Mouse (Mus musculus) gastrocnemius, postnatal 14 days (tissue): Measurements from ENCODE around the gene Gng13. TPM values are rescaled to one million over a fixed set of nuclear protein-coding genes. Genes with fewer than 3 reads are reported as not detected.

Source experiments
- DNase-seq: peaks from one replicate; pipeline ENCODE4 v3.0.0; 2021; ENCODE audit warnings: mixed read lengths
- intact Hi-C: fragments of 180-260 bp; cut with DNase I; formaldehyde crosslinking; loops from one replicate; pipeline ENCODE4 v1.15.1; 2025; ENCODE audit warnings: low total_unique reads
- long read RNA-seq, 2 experiments: library from polyadenylated mRNA; stranded (forward); transcript quantifications; one replicate each; pipeline ENCODE4 v2.0.0; 2021
- total RNA-seq, 2 experiments: library from RNA; stranded (reverse); gene quantifications; 2 replicates each; pipeline ENCODE4 v1.2.3; 2021

Gene Gng13
- not detected for total RNA-seq
- long read RNA-seq, experiment 1, result 0 reads
- long read RNA-seq, experiment 2, partial matches to known transcripts, result 0 of 1 reads
- long read RNA-seq, experiment 2, other reads (novel, unspliced or antisense), result 0 of 1 reads

GRCm38 (mm10) chr17:25716711-25717637 lies at the start of gene Gng13:
Gene Gng13 (plus strand): TSS chr17:25717171.
- no peak for DNase-seq
- intact Hi-C loops, result no loop called here

DNA sequence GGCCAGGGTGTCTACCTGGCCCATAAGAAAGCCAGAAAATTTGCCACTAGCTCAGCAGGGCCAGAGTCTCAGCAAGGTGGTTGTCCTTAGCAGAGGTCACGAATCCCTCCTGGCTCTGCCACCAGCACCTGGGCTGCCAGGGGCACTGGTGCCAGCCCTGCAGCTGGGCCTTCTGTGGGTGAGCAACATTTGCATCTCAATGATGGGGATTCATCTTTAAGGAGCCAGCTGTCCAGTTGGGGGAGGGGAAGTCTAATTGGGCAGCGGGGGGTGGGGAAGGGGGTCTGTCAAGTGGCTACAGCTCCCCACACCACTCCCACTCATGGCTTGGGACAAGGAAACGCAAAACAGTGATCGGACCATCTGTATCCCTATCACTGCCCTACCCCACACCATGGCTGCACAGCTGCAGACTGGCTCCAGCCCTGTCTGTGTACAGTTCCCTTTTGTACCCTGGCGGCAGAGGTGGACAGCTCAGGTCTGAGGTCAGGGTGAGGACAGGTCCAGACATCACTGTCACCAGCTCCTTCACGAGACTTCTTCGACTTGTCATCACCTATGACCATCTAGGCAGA lies 48.4 kb upstream of the Gng13 start:
- no peak for DNase-seq
- intact Hi-C loops, result no loop called here

GRCm38 (mm10) chr17:25672982-25673381 lies 44.0 kb upstream of the Gng13 start:
- intact Hi-C loops, result no loop called here
- DNase-seq, result no peak

DNA sequence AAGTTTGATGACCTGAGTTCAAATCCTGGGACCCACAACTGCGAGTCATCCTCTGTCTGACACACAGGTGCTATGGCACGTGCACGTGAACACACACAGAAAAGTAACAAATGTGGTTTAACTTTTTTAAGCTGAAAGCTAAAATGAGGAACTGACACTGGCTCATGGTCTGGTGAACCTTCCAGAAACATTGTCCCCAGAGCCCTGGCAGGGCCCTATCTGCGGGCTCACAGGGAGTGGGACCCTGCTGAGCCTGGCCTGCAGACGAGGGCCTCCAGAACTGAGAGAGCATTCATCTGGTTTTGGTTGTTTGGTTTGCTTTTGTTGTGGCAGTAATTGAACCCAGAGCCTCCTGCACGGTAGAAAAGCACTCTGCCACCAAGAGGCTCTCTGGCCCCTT lies 39.0 kb upstream of the Gng13 start:
- no peak for DNase-seq
- intact Hi-C loops, result no loop called here

GRCm38 (mm10) chr17:25679818-25680217 lies 37.2 kb upstream of the Gng13 start:
- intact Hi-C loops, result no loop called here
- no peak for DNase-seq

DNA sequence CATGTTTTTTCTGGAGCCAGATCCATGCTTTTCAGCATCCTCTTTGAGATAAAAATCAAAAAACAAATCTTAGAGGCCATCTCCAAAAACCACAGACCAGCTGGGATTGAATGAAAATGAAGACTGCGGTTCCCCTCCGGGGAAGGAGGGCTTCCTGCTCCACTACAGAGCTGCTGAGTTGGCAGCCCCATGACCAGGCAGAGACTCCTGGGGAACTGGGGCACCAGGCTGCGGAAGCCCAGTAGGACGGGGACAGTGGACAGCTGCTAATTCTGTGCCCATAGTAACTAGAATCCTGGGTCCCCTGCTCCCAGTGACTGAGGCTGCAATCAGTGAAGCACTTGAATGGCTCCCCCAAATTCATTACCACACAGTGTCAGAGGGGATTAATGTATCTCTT lies 35.3 kb upstream of the Gng13 start:
- no peak for DNase-seq
- intact Hi-C loops, result no loop called here

GRCm38 (mm10) chr17:25686323-25686722 lies 30.6 kb upstream of the Gng13 start:
- no peak for DNase-seq

DNA sequence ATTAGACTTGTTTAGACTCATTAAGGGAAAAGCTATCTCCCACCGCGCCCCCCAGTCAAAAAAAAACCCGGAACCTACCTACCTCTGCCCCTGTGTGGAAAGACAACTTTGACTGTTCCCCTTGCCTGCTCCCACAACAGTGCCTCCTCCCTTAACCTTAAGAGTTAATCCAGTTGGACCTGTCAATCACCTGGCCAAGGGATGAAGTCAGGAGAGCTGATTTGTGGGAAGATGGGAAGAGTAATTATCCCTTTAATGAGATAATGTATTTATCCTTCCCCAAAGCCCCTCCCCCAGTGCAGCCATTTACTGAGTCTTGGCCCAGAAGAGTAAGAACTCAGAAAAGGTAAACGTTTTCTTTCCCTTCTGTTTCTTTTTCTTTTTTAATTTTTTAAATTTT lies 28.0 kb upstream of the Gng13 start:
- intact Hi-C loops, result no loop called here
- DNase-seq, result no peak

More at GRCm38 (mm10) chr17:25686323-25686722, 30.6 kb upstream of the Gng13 start:
- intact Hi-C loops, result no loop called here

- intact Hi-C loops, result loop anchor here (2.0 to 10.0 kb wide), 3 partner anchors 129 to 291 kb away; no protein-coding TSS in a partner anchor
These were observed 20.7 kb upstream of the Gng13 start for GRCm38 (mm10) chr17:25696263-25696662.

GRCm38 (mm10) chr17:25698446-25698845 lies 18.5 kb upstream of the Gng13 start:
- intact Hi-C loops, result loop anchor here (5.0 to 10.0 kb wide), 2 partner anchors 131 to 294 kb away; no protein-coding TSS in a partner anchor
- DNase-seq, result peak; percentile 69

More at GRCm38 (mm10) chr17:25696263-25696662, 20.7 kb upstream of the Gng13 start:
- DNase-seq, result no peak

GRCm38 (mm10) chr17:25700863-25701496 lies 16.0 kb upstream of the Gng13 start:
- DNase-seq, result no peak
- intact Hi-C loops, result no loop called here

DNA sequence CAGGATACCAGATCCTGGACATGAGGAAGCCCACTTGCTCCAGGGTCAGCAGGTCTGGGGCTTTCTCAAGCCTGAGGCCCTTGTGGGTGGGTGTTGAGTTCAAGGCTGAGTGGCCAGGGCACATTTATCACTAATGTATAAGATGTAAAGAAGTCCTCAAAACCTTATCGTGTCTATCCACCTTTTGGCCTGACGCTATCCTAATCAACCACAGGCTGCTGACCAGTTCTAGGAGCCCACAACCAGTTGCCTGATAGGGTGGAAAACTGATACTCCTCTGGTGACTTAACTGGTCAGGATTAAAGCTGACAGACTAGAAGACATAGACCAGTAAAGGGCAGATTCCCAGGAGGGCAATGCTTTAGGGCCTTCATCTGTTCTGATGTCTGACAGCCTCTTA lies 7.0 kb upstream of the Gng13 start:
- intact Hi-C loops, result no loop called here
- DNase-seq, result no peak

- DNase-seq, result no peak
These were observed 5.8 kb upstream of the Gng13 start for GRCm38 (mm10) chr17:25711136-25711535.

GRCm38 (mm10) chr17:25715627-25716026 lies 1.3 kb upstream of the Gng13 start:
- intact Hi-C loops, result no loop called here
- DNase-seq, result no peak

More at GRCm38 (mm10) chr17:25711136-25711535, 5.8 kb upstream of the Gng13 start:
- intact Hi-C loops, result no loop called here

DNA sequence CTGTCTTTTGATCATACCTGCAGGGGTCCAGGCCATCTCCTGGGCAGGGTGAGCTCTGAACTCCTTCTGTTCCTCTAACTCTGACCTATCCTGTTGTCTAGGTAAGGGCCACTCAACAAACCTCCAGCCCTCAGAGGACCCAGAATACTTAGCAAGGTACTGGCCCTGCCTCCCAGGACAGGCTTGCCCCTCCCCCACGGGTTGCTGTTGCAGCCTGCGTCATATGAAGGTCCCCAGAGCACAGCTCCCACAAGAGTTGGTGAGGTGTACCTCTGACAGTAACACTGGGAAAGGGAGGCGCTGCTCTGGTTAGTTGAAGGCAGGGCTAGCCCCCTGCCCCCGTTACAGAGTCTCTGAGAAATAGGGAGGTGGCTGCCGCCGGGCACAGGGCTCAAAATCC lies 841 bp upstream of the Gng13 start:
- intact Hi-C loops, result no loop called here
- no peak for DNase-seq

DNA sequence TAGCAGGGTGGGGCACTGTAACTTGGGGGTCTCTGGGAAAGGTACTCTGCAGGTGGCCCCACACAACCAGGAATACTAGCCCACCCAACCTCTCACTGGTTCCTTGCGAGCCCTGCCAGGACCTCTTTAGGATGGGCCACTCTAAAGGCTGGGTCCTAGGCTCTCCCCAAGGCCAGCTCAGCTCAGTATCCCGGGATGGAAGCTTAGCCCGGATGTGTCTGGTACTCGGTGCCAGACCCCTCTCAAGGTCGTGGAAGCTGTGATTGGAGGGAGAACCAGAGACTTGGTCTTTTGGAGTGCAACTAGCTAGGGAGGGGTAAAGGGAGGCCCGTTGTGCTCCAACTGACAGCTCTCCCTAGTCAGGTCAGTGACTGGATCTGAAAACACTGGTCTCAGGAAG lies 720 bp downstream of the Gng13 start:
- intact Hi-C loops, result no loop called here
- DNase-seq, result no peak

- no peak for DNase-seq
- intact Hi-C loops, result no loop called here
These were observed 4.5 kb downstream of the Gng13 start for GRCm38 (mm10) chr17:25721476-25721875.

DNA sequence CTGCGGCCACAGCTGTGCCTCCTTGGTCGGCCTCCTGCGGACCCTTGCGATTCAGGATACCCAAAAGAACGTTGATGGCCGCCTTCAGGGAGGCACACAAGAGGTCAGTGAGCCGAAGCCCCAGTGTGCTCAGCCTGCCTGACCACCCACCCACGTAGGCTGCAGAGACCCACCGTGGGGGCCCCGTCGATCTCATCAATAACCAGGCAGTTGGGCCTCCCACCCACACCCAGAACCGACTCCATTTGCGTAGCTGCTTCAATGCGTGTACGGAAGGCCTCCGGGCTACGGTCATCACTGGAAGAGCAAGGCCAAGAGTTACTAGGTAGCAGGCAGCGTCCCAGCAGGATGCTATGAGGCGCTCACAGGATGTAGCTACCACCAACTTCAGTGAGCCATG lies 6.5 kb downstream of the Gng13 start:
- intact Hi-C loops, result no loop called here

DNA sequence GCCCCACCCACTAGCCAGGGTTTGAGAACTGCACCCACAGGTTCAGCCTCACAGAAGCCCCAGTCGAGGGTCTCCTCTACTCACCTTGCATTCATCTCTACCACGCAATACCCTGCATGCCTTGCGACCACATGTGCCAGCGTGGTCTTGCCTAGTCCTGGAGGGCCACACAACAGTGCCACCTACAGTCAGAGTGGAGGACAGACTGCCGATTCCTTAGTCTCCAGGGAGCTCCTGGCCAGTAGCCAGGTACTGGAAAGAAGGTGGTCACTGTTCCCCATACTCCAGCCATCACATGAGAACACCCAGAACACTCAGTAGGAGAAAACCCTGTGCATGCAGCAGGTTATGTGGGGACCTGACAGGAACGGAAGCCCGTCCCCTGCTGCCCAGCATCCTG lies 6.9 kb downstream of the Gng13 start:
- intact Hi-C loops, result no loop called here

More for the DNA sequence above, 6.5 kb downstream of the Gng13 start:
- no peak for DNase-seq

GRCm38 (mm10) chr17:25725264-25725663 lies 8.3 kb downstream of the Gng13 start:
- intact Hi-C loops, result no loop called here
- no peak for DNase-seq

More for the DNA sequence above, 6.9 kb downstream of the Gng13 start:
- no peak for DNase-seq
